Mouse (Mus musculus) lung, postnatal 25 days (tissue): ENCODE results near the gene Tacc3.

Source experiments
- DNase-seq: peaks from one replicate; pipeline ENCODE4 v3.0.0; 2022; ENCODE audit warnings: low spot score

The Tacc3 gene

DNA sequence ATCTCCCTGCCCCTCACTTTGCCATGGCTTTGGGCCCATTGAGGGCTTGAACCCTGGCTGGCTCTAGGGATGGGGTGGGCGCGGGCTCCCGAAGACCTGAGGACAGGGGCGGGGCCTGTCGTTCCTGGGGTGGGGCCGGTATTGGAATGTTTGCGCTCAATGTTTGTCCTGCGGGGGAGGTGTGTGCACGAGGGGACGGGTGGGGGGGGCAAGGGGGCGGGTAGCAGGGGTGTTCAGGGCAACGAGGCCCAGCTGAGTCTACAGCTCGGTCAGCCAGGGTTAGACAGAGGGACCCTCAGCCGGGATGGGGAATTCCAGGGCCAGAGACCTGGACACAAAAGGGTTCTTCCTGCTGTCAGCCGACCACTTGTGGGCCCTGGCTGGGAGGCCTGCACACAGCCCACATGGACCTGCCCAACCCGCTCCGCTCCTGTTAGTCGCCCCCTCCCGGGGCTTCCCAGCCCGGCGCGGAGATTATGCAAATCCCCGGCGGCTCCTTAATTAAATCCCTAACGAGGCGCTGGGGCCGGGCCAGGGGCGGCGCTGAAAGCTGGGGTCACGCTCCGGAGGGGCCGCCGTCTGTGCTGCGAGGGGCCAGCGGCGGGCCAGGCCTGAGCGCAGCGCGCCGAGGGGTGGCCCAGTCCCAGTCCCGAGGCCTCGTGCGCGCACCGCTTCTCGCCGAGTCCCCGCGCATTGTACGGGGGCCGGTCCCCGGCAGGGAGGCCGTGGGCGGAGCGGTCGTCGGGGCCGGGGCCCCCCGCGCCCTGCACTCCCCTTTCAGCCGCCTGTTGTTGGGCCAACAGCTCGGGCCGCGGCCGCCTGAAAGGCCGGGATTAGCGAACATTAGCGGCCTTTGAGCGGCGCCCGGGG is 37.2 kb downstream of the Tacc3 start:
- peak; percentile 62 for DNase-seq

DNA sequence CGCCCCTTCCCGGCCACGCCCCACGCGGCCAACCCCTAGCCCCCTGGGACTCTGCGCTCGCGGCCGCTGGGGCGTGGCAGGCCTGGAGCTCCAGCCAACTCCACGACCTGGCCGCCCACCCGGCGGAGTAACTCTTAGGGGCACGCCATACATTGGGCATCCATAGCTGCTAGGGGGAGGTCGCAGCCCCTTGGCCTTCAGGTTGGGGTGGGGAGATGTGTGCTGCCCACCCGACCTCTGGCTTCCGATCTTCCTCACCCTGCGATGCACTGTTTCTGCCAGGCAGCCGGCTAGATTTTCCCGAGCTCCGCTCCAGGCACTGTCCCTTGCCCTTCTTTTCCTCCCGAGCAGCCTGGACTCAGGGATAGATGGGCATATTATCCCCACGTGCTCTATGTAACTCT is 37.8 kb downstream of the Tacc3 start:
- DNase-seq, result no peak

DNA sequence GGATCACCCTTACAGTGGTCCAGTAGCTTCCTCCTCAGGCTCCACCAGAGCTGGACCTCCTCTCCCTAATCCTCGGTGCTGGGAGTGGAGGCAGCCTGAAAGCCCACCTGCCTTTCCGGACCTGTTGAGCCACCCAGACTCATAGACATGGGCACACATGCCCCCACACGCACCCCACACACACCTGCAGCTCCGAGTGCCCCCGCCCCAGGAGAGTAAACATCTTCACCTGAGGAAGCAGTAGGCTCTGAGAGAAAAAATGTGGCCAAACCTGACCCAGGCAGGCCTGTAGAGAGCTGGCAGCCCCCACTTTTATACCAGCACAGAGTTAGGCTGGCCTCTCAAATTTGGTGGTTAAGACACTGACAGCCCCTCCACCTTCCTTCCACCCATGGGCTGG is 38.5 kb downstream of the Tacc3 start:
- peak; percentile 80 for DNase-seq

DNA sequence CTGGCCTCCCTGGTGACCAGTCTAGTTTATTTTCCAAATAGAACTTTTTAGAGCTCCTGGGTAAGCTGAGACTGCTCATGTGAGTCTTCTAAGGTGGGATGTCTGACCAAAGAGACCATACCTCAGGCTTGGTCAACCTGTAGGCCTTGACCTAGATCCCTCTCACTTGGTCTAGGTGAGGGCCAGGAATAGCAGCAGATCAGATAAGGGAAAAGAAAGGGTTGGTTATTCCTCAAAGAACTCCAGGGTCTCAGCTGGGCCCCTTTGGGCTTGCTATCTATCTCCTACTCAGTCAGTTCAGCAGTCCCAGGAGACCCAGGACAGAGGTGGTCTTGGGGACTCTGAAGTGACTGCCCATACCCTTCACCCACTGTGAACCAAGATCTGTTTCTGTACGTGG is 39.6 kb downstream of the Tacc3 start:
- DNase-seq, result no peak

DNA sequence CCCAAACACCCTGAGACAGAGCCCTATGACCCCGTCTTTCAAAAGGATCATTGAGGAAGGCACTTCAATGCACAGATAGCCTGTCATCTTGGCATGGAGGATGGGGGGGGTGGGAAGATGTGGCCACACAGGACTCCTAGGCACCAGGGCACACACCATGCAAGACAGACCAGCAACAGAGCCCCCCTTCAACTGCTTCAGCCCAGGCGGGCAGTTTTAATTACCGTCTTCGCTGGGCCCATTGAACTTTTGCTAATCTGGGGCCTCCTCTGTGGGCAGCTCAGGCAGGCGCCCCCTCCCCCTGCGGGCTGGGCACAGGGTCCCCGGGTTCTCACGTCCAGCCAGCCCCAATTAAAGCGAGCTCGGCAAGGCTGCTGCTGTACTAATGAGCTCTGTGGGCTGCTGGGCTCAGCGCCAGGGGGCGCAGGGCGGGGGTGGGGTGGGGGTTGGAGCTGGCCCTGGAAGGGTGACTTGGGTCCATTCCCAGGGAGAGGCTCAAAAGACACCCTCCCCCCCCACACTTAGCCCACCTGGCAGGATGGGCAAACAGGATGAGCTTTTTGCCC is 40.1 kb downstream of the Tacc3 start:
- DNase-seq, result no peak

DNA sequence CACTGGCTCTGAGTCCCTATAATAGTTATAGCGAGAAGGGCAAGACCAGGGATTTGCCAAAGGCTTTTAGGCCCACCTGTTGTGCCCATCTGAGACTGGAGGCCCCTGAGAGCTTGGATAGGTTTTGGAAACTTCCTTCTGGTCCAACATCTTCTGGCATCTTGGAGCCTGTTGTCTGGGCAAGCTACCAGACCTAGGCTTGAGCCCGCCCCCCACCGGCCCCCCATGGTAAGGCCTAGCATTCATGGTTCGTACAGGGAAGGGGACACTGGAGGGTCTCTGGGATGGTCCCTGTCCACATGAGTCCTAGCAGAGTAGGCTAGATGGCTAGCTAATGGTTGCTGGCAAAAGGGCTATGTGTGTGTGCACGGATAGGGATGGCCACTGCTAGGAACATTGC is 40.7 kb downstream of the Tacc3 start:
- DNase-seq, result no peak

DNA sequence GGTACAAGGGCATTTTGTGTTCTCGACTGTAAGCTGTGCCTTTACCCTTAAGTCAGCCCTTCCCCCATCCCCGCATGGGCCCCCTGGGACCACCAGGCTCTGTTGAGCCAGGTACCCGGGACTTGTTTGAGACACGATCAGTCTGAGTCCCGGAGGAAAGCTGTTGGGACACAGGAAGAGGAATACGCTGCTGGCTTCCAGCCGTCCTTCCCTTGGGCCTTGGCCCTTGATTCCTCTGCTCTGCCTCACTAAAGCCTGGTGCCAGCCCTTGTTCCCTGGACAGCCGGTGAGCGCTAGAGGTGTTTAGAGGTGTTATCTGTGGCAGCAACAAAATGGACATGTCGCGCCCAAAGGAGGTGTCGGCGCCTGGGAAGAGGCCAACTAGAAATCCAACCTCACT is 42.1 kb downstream of the Tacc3 start:
- DNase-seq, result no peak

DNA sequence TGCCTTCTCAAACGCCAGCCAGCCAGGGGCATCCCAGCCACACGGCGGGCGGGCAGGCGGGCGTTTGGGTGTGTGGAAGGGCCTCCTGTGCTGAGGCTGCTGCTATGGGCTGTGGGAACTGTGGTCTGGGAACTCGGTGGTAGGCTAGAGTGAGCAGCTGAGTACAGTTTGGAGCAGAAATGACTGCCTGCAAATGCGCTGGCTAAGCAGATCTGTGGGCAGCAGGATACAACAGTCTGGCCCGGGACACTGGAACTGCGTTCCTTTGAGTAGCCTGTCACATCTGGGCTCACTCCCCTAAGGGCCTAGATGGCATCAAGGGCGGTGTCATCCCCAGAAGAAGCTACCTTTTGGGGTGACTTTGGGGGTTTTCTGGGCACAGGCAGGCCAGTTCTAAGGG is 43.9 kb downstream of the Tacc3 start:
- no peak for DNase-seq

DNA sequence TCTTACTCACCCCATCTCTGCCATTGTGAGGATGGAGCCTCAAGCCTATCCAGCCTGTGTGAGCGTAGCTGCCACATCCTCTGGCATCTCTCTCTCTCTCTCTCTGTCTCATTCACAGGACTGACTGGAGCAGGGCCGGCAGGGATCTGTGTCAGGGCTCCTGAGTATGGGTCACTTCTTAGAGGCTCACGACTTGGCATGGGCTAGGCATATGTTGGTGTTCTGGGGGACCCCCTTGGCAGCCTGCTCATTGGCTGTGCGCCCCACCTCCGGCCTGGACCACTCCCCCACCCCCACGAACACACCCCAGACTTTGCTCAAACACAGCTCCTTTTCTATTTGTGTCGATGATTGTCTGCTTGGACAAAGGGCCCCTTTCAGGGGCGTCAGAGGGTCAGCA is 46.1 kb downstream of the Tacc3 start:
- DNase-seq, result no peak

DNA sequence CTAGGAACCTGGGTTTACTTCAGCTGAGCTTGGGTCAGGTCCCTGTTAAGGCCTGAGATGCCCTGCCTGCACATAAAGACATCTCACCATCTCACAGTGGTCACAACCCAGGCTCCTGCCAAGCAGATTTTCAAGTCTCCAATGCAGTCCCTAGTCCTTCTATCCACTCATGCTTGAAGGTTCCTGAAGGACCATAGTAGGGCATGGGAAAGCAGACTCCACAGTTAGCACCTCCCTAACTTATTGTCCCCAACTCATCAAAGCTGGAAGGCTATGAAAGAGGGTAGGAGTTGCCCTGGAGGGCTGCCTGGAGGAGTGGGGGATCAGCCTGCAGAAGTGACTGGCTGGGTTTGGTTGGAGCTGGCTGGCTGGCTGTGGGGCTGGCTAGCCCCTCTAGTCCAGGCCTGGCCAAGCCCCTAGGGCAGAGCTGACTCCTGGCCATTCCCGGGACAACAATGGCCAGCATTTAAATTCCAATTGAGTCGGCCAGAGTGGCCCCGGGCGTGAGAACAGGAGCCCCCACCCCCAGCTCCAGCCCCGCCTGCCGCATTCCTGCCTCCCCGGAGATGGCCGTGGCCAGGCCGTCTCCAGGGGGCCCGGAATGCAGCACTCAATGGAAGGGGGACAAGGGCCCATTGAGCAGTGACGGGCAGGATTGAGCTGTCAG is 47.1 kb downstream of the Tacc3 start:
- DNase-seq, result no peak

DNA sequence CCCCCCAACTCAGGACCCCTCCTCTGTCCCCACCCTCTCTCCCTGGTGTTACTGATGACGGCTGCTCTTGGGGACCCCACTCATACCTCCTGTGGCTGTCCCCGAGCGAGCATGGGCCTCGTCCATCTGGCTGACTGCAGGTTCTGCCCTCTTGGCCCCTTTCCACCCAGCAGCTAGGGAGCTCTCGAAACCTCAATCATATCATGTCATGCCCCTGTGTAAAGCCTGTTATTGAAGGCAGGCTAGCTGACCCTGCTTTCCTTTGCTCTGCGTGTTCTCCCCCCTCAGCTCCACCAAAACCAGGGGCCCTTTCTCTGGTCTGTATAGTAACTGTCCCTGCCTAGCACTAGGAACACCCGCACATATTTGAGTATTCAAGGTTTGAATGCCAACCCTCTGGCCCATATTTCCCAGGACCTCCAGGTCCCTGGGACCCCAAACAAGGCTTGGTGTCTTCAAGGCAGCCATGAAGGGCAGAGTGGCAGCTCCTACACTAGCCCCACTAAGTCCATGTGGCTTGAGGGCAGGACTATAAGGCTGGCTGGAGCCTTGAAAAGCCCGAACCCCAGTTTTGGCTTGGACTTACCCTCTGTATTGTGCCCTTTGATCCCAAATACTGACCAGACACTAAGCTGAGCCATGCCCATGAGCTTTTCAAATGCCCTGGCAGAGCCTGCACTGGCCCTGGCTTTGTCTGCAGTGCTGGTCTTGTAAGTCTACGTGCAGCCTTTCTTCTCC is 47.9 kb downstream of the Tacc3 start:
- no peak for DNase-seq

DNA sequence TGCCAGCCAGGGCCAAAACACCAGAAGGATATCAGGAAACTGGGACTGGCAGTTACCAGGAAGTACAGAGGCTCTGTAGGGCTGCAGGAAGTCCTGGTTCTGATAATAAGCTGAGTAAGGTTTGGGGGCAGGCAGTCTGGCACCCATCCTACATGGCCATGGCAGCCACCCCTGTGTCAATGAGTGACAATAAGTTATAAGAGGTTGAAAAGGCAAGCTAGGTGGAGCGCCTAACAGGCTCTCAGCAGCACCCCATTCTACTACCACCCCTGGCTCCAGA is 48.4 kb downstream of the Tacc3 start:
- DNase-seq, result no peak

DNA sequence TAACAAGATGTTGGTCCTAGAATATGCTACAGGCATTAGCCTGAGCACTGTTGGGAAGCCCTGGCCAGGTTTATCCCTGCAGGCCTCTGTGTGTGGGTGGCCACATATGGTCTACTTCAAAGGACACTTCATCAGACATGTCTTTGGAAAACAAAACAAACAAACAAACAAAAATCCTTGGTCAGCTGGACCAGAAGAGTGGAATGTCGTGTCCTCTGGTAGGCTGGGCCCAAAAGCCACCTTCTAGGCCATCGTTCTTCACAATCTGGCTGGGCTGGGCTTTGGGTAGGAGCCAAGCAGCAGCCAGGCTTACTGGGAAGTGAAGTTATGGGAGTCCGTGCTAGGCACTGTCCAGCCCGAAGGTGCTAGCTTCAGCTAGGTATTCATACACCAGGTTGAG is 49.2 kb downstream of the Tacc3 start:
- no peak for DNase-seq

DNA sequence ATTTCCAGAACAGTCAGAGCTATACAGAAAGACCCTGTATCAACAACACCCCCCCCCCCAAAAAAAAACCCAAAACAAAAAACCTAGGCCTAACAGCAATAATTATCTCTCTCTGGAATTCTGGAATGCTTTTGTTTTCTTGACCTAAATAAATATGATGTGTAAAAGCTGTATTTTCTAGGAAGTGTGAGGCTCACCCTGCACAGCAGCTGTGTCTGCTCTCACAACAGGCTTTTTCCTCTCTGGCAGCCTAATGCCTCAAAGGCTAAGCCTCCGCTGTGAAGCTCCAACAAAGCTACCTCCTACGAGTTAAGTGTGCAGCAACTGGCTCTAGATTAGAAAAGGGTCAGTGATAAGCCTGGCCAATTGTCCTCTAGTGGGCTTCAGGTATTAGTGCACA is 51.1 kb downstream of the Tacc3 start:
- no peak for DNase-seq

DNA sequence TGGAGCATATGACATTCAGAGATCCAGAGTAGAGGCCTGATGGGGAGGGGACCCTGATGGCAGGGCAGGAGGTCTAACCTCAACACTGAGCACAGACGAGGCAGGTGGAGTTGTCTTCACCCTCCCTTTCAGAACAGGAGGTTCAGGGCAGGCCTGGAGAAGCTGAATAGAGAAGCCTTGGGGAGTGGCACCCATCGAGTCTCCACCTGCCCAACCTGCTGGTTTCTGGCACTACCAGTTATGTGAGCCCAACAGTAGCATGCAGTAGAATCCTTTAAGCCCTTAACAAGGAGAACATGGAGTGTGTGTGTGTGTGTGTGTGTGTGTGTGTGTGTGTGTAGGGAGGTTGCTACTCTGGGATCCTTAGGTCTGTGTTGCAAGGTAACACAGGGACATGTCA is 54.6 kb downstream of the Tacc3 start:
- DNase-seq, result no peak

DNA sequence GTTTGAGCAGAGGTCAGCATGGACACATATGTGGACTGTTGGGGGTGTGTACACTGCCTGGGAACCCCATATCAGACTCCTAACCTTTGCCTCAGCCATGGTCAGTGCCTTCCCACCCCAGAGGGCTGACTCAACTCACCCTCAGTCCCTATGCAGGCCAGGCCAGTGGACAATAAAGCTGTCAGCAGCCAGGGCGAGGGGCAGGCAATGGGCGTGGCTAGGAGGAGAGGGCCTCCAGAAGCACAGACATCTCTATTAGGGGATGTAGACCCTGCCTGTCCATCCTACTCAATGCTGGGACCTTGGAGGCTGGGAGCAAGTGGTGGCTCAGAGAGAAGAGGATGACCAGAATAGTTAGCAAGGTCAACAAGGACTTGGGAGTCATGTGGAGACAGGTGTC is 57.3 kb downstream of the Tacc3 start:
- no peak for DNase-seq

DNA sequence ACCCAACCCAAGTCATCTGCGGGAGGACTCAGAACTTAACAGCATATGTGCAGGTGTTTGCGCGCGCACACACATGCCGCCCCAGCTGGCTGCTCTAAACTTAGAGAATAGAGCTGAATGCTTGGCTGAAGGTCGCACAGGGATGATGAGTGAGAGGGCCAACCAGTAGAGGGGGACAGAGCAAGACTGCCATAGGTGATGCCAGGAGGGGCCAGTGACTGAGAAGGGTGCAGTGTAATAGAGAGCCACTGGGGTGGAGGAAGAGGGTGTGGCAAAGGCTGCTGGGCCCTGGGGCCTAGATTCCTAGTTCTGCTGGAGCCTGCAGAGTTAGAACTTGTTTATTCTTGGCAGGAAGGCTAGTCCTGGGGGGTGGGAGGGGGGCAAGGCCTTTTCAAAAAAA is 58.5 kb downstream of the Tacc3 start:
- no peak for DNase-seq

DNA sequence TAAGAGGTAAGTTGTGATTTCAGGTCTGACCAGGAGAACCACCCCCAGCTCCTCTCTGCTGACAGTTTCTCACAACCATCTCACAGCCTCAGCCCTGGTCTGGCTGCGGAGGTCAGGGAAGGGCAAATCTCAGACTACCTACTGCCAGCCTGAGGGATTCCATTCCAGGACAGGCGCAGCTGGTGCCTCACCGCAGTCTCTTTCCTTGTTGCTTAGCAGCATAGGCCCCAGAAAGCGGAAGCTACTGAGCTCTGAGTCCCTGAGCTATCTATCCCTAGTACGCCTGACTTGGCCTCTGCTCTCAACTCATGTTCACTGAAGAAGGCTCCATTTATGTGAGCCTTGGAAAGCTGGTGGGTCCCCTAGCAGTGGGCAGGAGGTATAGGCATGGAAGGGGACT is 60.5 kb downstream of the Tacc3 start:
- no peak for DNase-seq

DNA sequence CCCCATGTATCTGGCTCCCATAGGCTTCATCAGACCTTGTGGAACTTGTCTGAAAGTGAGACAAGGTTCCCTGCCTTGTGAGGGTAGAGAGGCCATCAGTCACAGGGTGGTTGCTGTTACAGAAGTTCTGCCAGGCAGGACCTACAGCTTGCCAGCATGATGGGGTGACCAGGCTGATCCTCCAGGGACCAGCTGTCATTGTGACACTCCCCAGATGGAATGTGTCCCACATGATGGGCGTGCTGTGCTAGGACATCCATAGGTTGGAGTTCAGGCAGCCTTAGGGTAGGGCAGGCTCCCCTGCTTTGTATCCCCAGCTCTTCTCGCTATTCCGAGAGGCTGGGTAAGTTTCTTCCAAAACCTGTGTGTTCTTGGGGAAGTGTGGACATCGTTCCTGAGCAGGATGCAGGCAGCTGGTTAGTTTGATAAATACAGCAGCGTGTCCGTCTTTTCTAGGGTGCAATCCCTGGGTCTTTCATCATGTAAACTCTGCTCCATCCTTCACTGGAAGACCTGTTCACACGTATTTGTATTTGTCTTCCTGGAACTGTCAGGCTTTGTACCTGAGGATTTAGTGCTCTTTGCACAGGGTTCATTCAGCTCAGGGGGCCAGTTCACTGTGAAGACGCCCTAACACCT is 63.0 kb downstream of the Tacc3 start:
- DNase-seq, result no peak

DNA sequence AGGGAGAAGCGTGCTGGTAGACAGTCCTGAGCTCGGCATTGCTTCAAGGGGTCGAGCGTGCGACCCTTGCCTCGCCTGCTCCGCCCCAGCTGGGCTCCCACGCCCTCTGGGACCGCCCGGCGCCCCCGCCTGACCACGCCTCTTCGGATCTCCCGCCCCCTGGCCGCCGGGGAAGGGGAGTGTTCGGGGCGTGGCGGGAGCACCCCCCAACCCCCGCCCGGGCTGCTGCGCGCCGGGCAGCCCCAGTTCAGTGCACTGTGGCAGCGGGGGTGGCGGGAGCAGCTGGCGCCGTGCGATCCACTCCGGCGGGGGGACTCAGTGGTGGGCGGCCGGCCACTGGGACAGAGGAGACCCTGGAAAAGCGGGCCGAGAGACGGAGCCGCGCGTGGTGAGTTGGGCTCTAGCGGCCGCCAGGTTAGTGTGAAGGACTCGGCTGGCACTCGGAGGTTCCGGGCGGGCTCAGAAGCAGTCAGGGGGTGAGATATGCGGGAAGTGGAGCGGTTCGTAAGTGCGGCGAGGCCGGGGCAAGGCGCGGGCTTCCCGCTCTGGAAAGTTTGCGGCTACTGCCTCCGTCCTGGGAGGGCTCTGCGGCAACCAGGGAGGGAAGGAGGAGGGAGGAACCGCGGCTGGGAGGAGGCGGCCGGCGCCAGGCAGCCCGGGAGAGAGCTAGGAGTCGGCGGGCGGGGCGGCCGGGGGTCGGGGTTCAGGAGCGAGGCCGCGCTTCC is 63.8 kb downstream of the Tacc3 start, which contains the start of gene Fgfr3:
Gene Fgfr3 (plus strand): TSS at position 134 of the 725 bp plus-strand sequence.
- peak; percentile 83 for DNase-seq

DNA sequence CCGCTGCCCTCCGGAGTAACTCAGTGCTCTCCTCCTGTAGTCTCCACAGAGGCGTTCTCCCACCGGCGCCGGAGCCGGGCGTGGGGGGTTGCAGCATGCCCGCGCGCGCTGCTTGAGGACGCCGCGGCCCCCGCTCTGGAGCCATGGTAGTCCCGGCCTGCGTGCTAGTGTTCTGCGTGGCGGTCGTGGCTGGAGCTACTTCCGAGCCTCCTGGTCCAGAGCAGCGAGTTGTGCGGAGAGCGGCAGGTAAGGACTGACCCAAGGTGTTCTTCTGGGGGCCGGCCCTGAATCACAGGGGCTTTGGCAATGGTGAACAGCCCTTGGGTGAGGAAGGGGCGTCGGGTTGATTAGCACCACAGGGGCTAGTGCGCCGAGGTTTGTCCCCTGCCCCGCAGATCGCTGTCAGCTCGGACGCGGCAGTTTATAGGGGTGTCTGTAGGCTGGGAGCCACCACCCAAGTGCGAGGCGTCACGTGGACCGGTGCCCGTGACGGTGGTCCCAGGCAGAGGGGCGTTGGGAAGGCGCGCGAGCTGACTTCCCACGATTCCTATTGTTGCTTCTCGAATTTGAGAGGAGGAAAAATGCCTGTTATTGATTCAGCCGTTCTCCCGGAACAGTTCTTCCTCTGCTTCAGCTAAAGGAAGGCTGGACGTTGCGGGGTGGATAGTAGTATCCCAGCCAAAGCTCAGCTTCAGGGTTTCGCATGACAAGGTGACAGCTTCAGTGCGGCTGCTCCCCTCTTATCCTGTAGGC is 64.5 kb downstream of the Tacc3 start:
- DNase-seq, result no peak
